ENCODE assay signal across 13 mouse cellular contexts in genomic region chr1:20190444-20190843, GRCm38 (mm10).
A peak's percentile ranks its signal among the peaks of the same experiment; 100 is the strongest.
DNase-seq lines count a peak whose midpoint lies in the region; ATAC-seq lines count a peak whose summit lies in the region.
"Had no signal": no experiment of that assay in that cellular context is flagged by ENCODE, and none has a peak within 500 bp of the region (broad histone marks: within the 10 kb centered on the region; RNA-seq: fewer than 3 reads in every experiment).

No protein-coding gene starts in this region.

- no peak for ATAC-seq in embryonic facial prominence, embryonic 13.5 days (ENCODE audit: insufficient number of reproducible peaks, insufficient read depth, low FRiP score, low TSS enrichment, low read depth)
- ATAC-seq in hindbrain, embryonic 14.5 days (ENCODE audit: low FRiP score): no peak
- peak; percentile 69; the same call in 1 of the 2 replicates for ATAC-seq in midbrain, embryonic 15.5 days (replicated peaks)

- no peaks in the 10 kb centered on the region for H3K36me3 ChIP-seq in embryonic facial prominence, embryonic 13.5 days
- H3K36me3 ChIP-seq in embryonic facial prominence, embryonic 10.5 days (replicated peaks): no peaks in the 10 kb centered on the region
- no peaks in the 10 kb centered on the region for H3K36me3 ChIP-seq in hindbrain, embryonic 14.5 days (replicated peaks; ENCODE audit: control insufficient read depth, insufficient read depth)
- no peaks in the 10 kb centered on the region for H3K36me3 ChIP-seq in midbrain, embryonic 15.5 days (replicated peaks)
- H3K36me3 ChIP-seq: embryonic facial prominence, embryonic 12.5 days had no signal

- no peak overlapping the region for H3K9ac ChIP-seq in embryonic facial prominence, embryonic 13.5 days
- no peak overlapping the region for H3K9ac ChIP-seq in hindbrain, embryonic 14.5 days
- H3K9ac ChIP-seq in midbrain, embryonic 15.5 days: no peak overlapping the region
- H3K9ac ChIP-seq: embryonic facial prominence, embryonic 12.5 days had no signal

- H3K27me3 ChIP-seq in embryonic facial prominence, embryonic 13.5 days: no peaks in the 10 kb centered on the region
- no peaks in the 10 kb centered on the region for H3K27me3 ChIP-seq in embryonic facial prominence, embryonic 10.5 days (replicated peaks; ENCODE audit: low read depth, poor library complexity, severe bottlenecking)
- H3K27me3 ChIP-seq in hindbrain, embryonic 14.5 days (ENCODE audit: control insufficient read depth, insufficient read depth, low read length): no peaks in the 10 kb centered on the region
- H3K27me3 ChIP-seq in midbrain, embryonic 15.5 days (replicated peaks): no peaks in the 10 kb centered on the region
- H3K27me3 ChIP-seq: embryonic facial prominence, embryonic 12.5 days had no signal

- 0 out of 2 replicates have a peak, but pooled peaks cover 3% of the 10 kb centered on the region for H3K4me1 ChIP-seq in embryonic facial prominence, embryonic 13.5 days
- no peaks in the 10 kb centered on the region for H3K4me1 ChIP-seq in embryonic facial prominence, embryonic 10.5 days
- H3K4me1 ChIP-seq in hindbrain, embryonic 14.5 days (replicated peaks; ENCODE audit: control insufficient read depth, insufficient read depth, low read length): no peaks in the 10 kb centered on the region
- H3K4me1 ChIP-seq in midbrain, embryonic 15.5 days: peaks cover 3% of the 10 kb centered on the region; the same call in 1 of the 2 replicates
- H3K4me1 ChIP-seq: embryonic facial prominence, embryonic 12.5 days had no signal

- H3K4me3 ChIP-seq in embryonic facial prominence, embryonic 13.5 days: no peak overlapping the region
- no peak overlapping the region for H3K4me3 ChIP-seq in embryonic facial prominence, embryonic 10.5 days
- no peak overlapping the region for H3K4me3 ChIP-seq in hindbrain, embryonic 14.5 days (replicated peaks; ENCODE audit: low read length)
- no peak overlapping the region for H3K4me3 ChIP-seq in midbrain, embryonic 15.5 days
- H3K4me3 ChIP-seq: embryonic facial prominence, embryonic 12.5 days had no signal

- WGBS in embryonic facial prominence, embryonic 13.5 days: 33% methylated on average over 9 of the region's 9 CpGs
- 50% methylated on average over 9 of the region's 9 CpGs for WGBS in embryonic facial prominence, embryonic 10.5 days
- WGBS in hindbrain, embryonic 14.5 days: 8% methylated on average over 9 of the region's 9 CpGs
- 13% methylated on average over 9 of the region's 9 CpGs for WGBS in midbrain, embryonic 15.5 days

- H3K27ac ChIP-seq in embryonic facial prominence, embryonic 13.5 days: no peak overlapping the region
- no peak overlapping the region for H3K27ac ChIP-seq in embryonic facial prominence, embryonic 10.5 days (replicated peaks)
- H3K27ac ChIP-seq in hindbrain, embryonic 14.5 days: no peak overlapping the region
- H3K27ac ChIP-seq in midbrain, embryonic 15.5 days: no peak overlapping the region
- H3K27ac ChIP-seq: embryonic facial prominence, embryonic 12.5 days had no signal

- DNase-seq in embryonic facial prominence, embryonic 10.5 days (ENCODE audit: low spot score): no peak
- peak; percentile 33 for DNase-seq in embryo, embryonic 10 days (ENCODE audit: low spot score)
- peak; percentile 31 for DNase-seq in hindbrain, embryonic 14.5 days (ENCODE audit: low spot score)
- no peak for DNase-seq in spleen, postnatal 14 days (ENCODE audit: low spot score in 2 of 2)
- DNase-seq in c-Kit-positive CD71-positive TER-119-positive erythroid progenitor cells, embryonic 14.5 days (ENCODE audit: low spot score): no peak
- no peak for DNase-seq in frontal cortex, adult 2 months (ENCODE audit: extremely low spot score in 1 of 2, low spot score in 1 of 2)
- DNase-seq: adrenal gland, postnatal 25 days; cerebellum, adult 11-12 months; lung, adult 2 months had no signal

- peak overlapping the region; percentile 20; the same call in 1 of the 2 replicates for H3K4me2 ChIP-seq in embryonic facial prominence, embryonic 13.5 days
- peak overlapping the region; percentile 33 for H3K4me2 ChIP-seq in hindbrain, embryonic 14.5 days (replicated peaks)
- H3K4me2 ChIP-seq in midbrain, embryonic 15.5 days: peak overlapping the region; percentile 31
- H3K4me2 ChIP-seq: embryonic facial prominence, embryonic 12.5 days; heart, embryonic 11.5 days had no signal

- no peaks in the 10 kb centered on the region for H3K9me3 ChIP-seq in embryonic facial prominence, embryonic 13.5 days
- no peaks in the 10 kb centered on the region for H3K9me3 ChIP-seq in embryonic facial prominence, embryonic 10.5 days
- no peaks in the 10 kb centered on the region for H3K9me3 ChIP-seq in hindbrain, embryonic 14.5 days (ENCODE audit: control insufficient read depth, low read length)
- no peaks in the 10 kb centered on the region for H3K9me3 ChIP-seq in midbrain, embryonic 15.5 days
- H3K9me3 ChIP-seq: embryonic facial prominence, embryonic 12.5 days had no signal

Comparison
In these comparisons a context has a peak if more than half of its experiments do, and no peak if none do; other contexts are left out.
1. DNase-seq: peak in embryo, embryonic 10 days (single experiment) and hindbrain, embryonic 14.5 days (single experiment); none in embryonic facial prominence, embryonic 10.5 days (single experiment), spleen, postnatal 14 days (0 of 2), c-Kit-positive CD71-positive TER-119-positive erythroid progenitor cells, embryonic 14.5 days (single experiment) and frontal cortex, adult 2 months (0 of 2).
2. Peak in every context shown above with its lines, with median percentiles within 50 percentile points of each other: H3K4me2 ChIP-seq.